Mouse (Mus musculus) heart, adult 2 months (tissue): ENCODE data around the gene Gm5129. TPM values are rescaled to one million over a fixed set of nuclear protein-coding genes. Genes with fewer than 3 reads are reported as not detected.

Experiments
- DNase-seq, 2 experiments: peaks; one replicate each; pipeline ENCODE4 v3.0.0; 2021
- H3K27ac ChIP-seq: fragments of 200-600 bp; 2 replicates; pipeline ENCODE4 v1.8.1; 2022
- H3K27me3 ChIP-seq: fragments of 200-500 bp; 2 replicates; pipeline ENCODE4 v1.6.1; 2012; ENCODE audit warnings: mild to moderate bottlenecking, low read length, inconsistent platforms, mixed read lengths; ENCODE audit not compliant: control insufficient read depth, insufficient read depth
- H3K36me3 ChIP-seq: fragments of 200-500 bp; 2 replicates; pipeline ENCODE4 v1.6.1; 2012; ENCODE audit warnings: low read length, inconsistent platforms; ENCODE audit not compliant: control insufficient read depth, insufficient read depth
- H3K4me1 ChIP-seq: fragments of 200-500 bp; 2 replicates; pipeline ENCODE4 v1.6.1; 2011; ENCODE audit warnings: low read length; ENCODE audit not compliant: control insufficient read depth, insufficient read depth
- H3K4me3 ChIP-seq: fragments of 200-600 bp; 2 replicates; pipeline ENCODE4 v1.8.1; 2022
- H3K79me2 ChIP-seq: fragments of 200-500 bp; replicated peaks from 2 replicates; pipeline ENCODE4 v1.6.1; 2012; ENCODE audit warnings: mild to moderate bottlenecking, inconsistent platforms, low read length, moderate library complexity, mixed read lengths; ENCODE audit not compliant: control insufficient read depth, insufficient read depth
- H3K9ac ChIP-seq: fragments of 200-500 bp; 2 replicates; pipeline ENCODE4 v1.6.1; 2012; ENCODE audit warnings: low read depth, mild to moderate bottlenecking, control low read depth, inconsistent platforms, low read length, mixed read lengths
- CTCF ChIP-seq: fragments of 200-600 bp; IDR thresholded peaks from 2 replicates; pipeline ENCODE4 v1.8.1; 2022; ENCODE audit warnings: antibody characterized with exemption, mild to moderate bottlenecking, moderate library complexity
- EP300 ChIP-seq: fragments of 200-500 bp; IDR thresholded peaks from 2 replicates; pipeline ENCODE4 v1.6.1; 2011; ENCODE audit warnings: low read depth, low read length, control low read depth; ENCODE audit not compliant: insufficient read depth
- POLR2A ChIP-seq: fragments of 200-500 bp; IDR thresholded peaks from 2 replicates; pipeline ENCODE4 v1.6.1; 2011; ENCODE audit warnings: mild to moderate bottlenecking, low read depth, low read length, control low read depth; ENCODE audit not compliant: insufficient read depth
- WGBS: fragments of 180-500 bp; shearing (Covaris S2); methylation state at CpG from one replicate; pipeline ENCODE4 v1.1.7; 2018; 5-methylcytosine and 5-hydroxymethylcytosine counted together
- intact Hi-C: fragments of 180-260 bp; cut with DNase I; formaldehyde crosslinking; loops from one replicate; pipeline ENCODE4 v1.15.1; 2025
- polyA plus RNA-seq: library from polyadenylated mRNA; depleted of rRNA; stranded (reverse); fragments of >200 nt; gene quantifications from 2 replicates; pipeline ENCODE4 v1.2.3, GENCODE M21; 2012
- total RNA-seq, 2 experiments: library from RNA; stranded (reverse); gene quantifications; 2 replicates each; pipeline ENCODE4 v1.2.3; 2021

The Gm5129 gene
- total and polyA plus RNA-seq, 3 experiments = not detected

DNA sequence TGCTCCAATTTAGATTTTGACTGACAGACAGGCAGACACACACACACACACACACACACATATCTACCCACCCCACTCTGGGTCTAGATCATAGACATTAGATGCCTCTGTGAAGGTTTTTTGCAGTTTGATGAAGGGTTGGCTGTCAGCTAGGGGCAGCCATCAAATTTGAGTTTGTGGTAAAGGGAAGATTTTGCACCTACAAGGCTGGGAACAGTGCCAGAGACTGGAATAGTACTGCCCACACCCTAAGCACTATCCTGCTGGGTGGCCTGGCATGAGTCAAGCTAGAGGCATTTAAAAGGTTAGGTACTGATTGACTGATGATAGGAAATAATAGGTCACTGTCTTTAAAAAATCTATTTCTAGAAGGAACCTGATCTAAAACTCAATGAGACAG is 15.6 kb upstream of the Gm5129 start:
- no peak for DNase-seq
- Histone ChIP-seq H3K27ac (no peak overlapping the region), H3K4me1 (no peaks in the 10 kb centered on the region), H3K79me2 (peaks cover 3% of the 10 kb centered on the region), H3K27me3 (no peaks in the 10 kb centered on the region), H3K36me3 (peaks cover 17% of the 10 kb centered on the region), H3K4me3 (no peak overlapping the region), H3K9ac (no peak overlapping the region)
- TF ChIP-seq CTCF = no peak
- intact Hi-C loops = no loop called here

DNA sequence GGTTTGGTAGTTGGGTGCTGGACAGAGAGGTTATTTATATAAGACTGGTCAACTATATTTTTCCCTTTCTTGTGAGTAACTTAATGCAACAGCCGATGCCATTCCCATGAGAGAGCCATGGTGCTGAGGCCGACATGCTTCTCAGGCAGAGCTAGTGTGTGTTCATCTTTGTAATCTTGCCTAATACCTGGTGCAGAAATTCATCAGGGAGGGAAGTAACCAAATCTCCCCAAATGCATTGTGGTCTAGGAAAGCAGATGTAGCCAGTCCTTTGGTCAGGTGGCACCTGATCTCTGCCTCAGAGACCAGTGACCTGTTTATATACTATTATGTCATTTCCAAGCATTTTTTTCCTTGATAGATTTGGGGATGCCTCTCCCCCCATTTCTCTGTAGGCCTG is 11.9 kb upstream of the Gm5129 start:
- 81% methylated on average over 2 of the region's 2 CpGs for WGBS
- Histone ChIP-seq H3K9ac (no peak overlapping the region), H3K79me2 (peaks cover 4% of the 10 kb centered on the region), H3K27me3 (no peaks in the 10 kb centered on the region), H3K4me1 (no peaks in the 10 kb centered on the region), H3K4me3 (no peak overlapping the region), H3K36me3 (peaks cover 26% of the 10 kb centered on the region), H3K27ac (no peak overlapping the region)
- TF ChIP-seq POLR2A = no peak
- no peak for TF ChIP-seq CTCF
- no peak for TF ChIP-seq EP300
- DNase-seq = no peak
- intact Hi-C loops = no loop called here

DNA sequence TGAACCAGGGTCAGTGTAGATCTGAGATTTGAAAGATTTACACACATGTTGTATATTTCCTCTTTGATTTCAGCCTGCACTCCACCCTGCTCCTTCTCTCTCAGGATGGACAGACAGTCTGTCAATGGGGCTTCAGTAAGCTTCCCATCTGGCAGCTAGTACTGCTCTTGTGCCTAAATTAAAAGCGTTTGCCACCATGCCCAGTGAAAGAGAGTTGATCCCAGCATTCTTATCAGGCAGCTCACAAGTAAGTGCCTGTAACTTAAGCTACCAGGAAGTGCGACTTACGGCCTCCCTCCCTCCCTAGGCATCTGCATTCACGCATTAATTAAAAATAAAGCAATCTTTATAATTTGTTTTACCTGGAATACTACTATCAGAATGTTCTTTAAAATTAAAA is 5.4 kb upstream of the Gm5129 start:
- Histone ChIP-seq H3K4me1 (peaks cover 18% of the 10 kb centered on the region), H3K9ac (no peak overlapping the region), H3K4me3 (no peak overlapping the region), H3K36me3 (peaks cover 45% of the 10 kb centered on the region), H3K79me2 (peaks cover 17% of the 10 kb centered on the region), H3K27ac (peak overlapping the region; percentile 48; the same call in 1 of the 2 replicates), H3K27me3 (no peaks in the 10 kb centered on the region)
- TF ChIP-seq EP300 (no peak), CTCF (no peak)
- intact Hi-C loops = no loop called here
- 18% methylated on average over 4 of the region's 4 CpGs for WGBS
- peak in 1 of 2 experiments; percentile 30 for DNase-seq

DNA sequence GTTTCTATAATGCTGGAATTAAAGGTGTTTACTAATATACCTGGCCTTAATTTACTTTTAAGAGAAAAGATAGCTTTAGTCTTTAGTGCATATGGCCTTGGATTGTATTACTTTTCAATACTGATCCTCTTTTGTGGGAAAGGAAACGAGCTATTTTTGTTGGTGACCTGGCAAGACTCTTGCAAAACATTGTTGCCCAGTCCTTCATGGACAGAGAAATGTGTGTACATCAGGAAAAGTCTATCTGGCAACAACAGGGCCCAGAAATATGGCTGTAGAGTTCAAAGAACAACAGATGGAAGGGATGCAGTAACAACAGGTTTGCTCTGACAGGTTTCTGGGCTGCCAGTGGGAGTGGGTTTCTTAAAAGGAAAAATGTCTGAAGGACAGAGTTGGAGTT is 4.9 kb upstream of the Gm5129 start:
- H3K27ac ChIP-seq = peak overlapping the region; percentile 48
- H3K9ac ChIP-seq = no peak overlapping the region
- intact Hi-C loops = no loop called here

DNA sequence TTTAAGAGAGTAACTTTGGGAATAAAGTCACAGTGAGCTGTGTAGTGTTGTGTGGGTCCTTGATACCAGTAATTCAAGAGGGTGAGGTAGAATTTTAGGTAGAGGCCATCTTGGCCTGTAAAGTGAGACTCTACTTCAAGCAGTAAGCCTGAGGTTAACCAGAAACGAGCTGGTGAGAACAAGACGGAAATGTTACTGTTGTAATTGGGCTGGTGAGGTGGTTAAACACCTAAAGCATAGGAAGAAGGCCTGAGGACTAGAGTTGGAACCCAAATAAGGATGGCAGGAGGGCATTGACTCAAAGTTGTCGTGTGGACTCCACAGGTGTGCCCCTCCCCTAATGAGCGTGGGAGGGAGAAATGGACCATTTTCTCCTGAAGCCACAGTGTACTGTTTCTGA is 2.3 kb upstream of the Gm5129 start:
- intact Hi-C loops = loop anchor here (5.0 kb wide), 1 partner anchor 166 kb away; no protein-coding TSS in a partner anchor
- TF ChIP-seq EP300 = no peak
- TF ChIP-seq CTCF = no peak
- no peak for TF ChIP-seq POLR2A
- DNase-seq = no peak
- H3K27ac ChIP-seq = no peak overlapping the region
- peaks cover 18% of the 10 kb centered on the region for H3K4me1 ChIP-seq
- H3K4me3 ChIP-seq = no peak overlapping the region
- no peaks in the 10 kb centered on the region for H3K27me3 ChIP-seq
- peaks cover 38% of the 10 kb centered on the region for H3K36me3 ChIP-seq
- H3K9ac ChIP-seq = no peak overlapping the region
- WGBS = 76% methylated on average over 4 of the region's 4 CpGs
- peaks cover 19% of the 10 kb centered on the region for H3K79me2 ChIP-seq

More for the DNA sequence above, 4.9 kb upstream of the Gm5129 start:
- Histone ChIP-seq H3K27me3 (no peaks in the 10 kb centered on the region), H3K4me1 (peaks cover 18% of the 10 kb centered on the region), H3K4me3 (no peak overlapping the region), H3K36me3 (peaks cover 43% of the 10 kb centered on the region), H3K79me2 (peaks cover 19% of the 10 kb centered on the region)
- TF ChIP-seq EP300 (no peak), CTCF (no peak), POLR2A (no peak)
- DNase-seq = no peak
- 7% methylated on average over 1 of the region's 1 CpGs for WGBS

DNA sequence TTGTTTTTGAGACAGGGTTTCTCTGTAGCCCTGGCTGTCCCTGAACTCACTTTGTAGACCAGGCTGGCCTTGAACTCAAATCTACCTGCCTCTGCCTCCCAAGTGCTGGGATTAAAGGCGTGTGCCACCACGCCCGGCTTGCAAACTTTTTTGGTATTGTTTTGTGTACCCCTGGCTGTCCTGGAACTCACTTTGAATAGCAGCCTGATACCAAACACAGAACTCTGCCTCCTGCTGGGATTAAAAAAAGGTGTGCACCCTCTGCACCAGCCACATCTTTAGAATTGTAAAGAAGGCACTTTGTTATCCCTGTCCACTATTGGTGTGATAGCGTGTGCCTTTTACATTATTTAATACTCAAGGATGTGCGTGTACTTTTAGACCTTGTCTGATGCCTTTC is 1.7 kb upstream of the Gm5129 start:
- Histone ChIP-seq H3K4me1 (peaks cover 16% of the 10 kb centered on the region), H3K36me3 (peaks cover 35% of the 10 kb centered on the region), H3K27ac (no peak overlapping the region), H3K27me3 (no peaks in the 10 kb centered on the region), H3K9ac (no peak overlapping the region), H3K79me2 (peaks cover 17% of the 10 kb centered on the region), H3K4me3 (peak overlapping the region; percentile 64)
- 83% methylated on average over 5 of the region's 5 CpGs for WGBS
- no peak for DNase-seq
- intact Hi-C loops = loop anchor here (5.0 kb wide), 1 partner anchor 165 kb away; no protein-coding TSS in a partner anchor
- TF ChIP-seq EP300 (no peak), CTCF (no peak), POLR2A (no peak)
